Comparison of ENCODE assay signal across 28 mouse cellular contexts in genomic region chr3:68895426-68895825, GRCm38 (mm10). TPM values are rescaled to one million over a fixed set of nuclear protein-coding genes. Genes with fewer than 3 reads are reported as not detected.
DNase-seq lines count a peak whose midpoint lies in the region; TF ChIP-seq lines count a peak whose summit lies in the region.
"Had no signal": no experiment of that assay in that cellular context is flagged by ENCODE, and none has a peak within 500 bp of the region (broad histone marks: within the 10 kb centered on the region; RNA-seq: fewer than 3 reads in every experiment).

No protein-coding gene starts in this region.

- no peak for TF ChIP-seq POLR2A in myocyte (IDR thresholded peaks at IDR 0.05; ENCODE audit: insufficient read length, low read depth)

- no peak overlapping the region for H3ac ChIP-seq in myocyte (ENCODE audit: control insufficient read depth, insufficient read length)

- no peak overlapping the region for H3K4me2 ChIP-seq in myocyte (ENCODE audit: low read depth)
- H3K4me2 ChIP-seq: heart, embryonic 13.5 days; hindbrain, embryonic 12.5 days; liver, embryonic 13.5 days; lung, embryonic 15.5 days; midbrain, embryonic 13.5 days; stomach, embryonic 15.5 days had no signal

- no peaks in the 10 kb centered on the region for H3K79me2 ChIP-seq in myocyte (ENCODE audit: control insufficient read depth, insufficient read depth)

- no peak for TF ChIP-seq CTCF in layer of hippocampus, adult 2 months (conservative IDR thresholded peaks at IDR 0.05)

- no peaks in the 10 kb centered on the region for H3K27me3 ChIP-seq in myocyte (ENCODE audit: control insufficient read depth, insufficient read depth, insufficient read length)
- H3K27me3 ChIP-seq: heart, embryonic 13.5 days; hindbrain, embryonic 12.5 days; liver, embryonic 13.5 days; lung, embryonic 15.5 days; megakaryocyte, embryonic 14.5 days; midbrain, embryonic 13.5 days; stomach, embryonic 15.5 days had no signal

- peak; percentile 25 for DNase-seq in layer of hippocampus, adult 11-12 months (ENCODE audit: low spot score)
- DNase-seq in layer of hippocampus, postnatal 25 days (ENCODE audit: extremely low spot score in 1 of 2, low spot score in 1 of 2), result no peak
- peak; percentile 36 for DNase-seq in brain, adult 2 months (ENCODE audit: low read depth, low spot score)
- peak; percentile 38 to 46 for DNase-seq in layer of hippocampus, adult 2 months (ENCODE audit: low spot score in 2 of 2)
- DNase-seq in left cerebral cortex, adult 9 months (ENCODE audit: low spot score in 2 of 2), result no peak
- DNase-seq in T-cell, adult 2 months (ENCODE audit: low spot score), result no peak
- DNase-seq: cerebellum, adult 11 months; cerebellum, postnatal 10 days; forebrain, postnatal 0 days; gastrocnemius, postnatal 25 days; heart, adult 2 months; heart, postnatal 14 days; kidney, adult 9 months; kidney, postnatal 14 days; liver, embryonic 13.5 days; lung, postnatal 36 days; retina, postnatal 1 day; right cerebral cortex, postnatal 4 days; thymus, postnatal 25 days had no signal

- H3K27ac ChIP-seq in layer of hippocampus, adult 2 months, result peak overlapping the region; percentile 3; the same call in 1 of the 2 replicates
- H3K27ac ChIP-seq: embryonic facial prominence, embryonic 10.5 days; heart, adult 2 months; heart, embryonic 13.5 days; hindbrain, embryonic 12.5 days; liver, embryonic 13.5 days; lung, embryonic 15.5 days; midbrain, embryonic 13.5 days; stomach, embryonic 15.5 days had no signal

- H3K4me3 ChIP-seq in layer of hippocampus, adult 2 months, result no peak overlapping the region
- no peak overlapping the region for H3K4me3 ChIP-seq in myocyte
- H3K4me3 ChIP-seq: embryonic facial prominence, embryonic 10.5 days; heart, adult 2 months; heart, embryonic 13.5 days; hindbrain, embryonic 12.5 days; liver, embryonic 13.5 days; lung, embryonic 15.5 days; megakaryocyte, embryonic 14.5 days; midbrain, embryonic 13.5 days; stomach, embryonic 15.5 days had no signal

- H3K36me3 ChIP-seq in myocyte (ENCODE audit: control insufficient read depth, insufficient read depth), result peaks cover 5% of the 10 kb centered on the region
- H3K36me3 ChIP-seq: liver, embryonic 13.5 days; stomach, embryonic 15.5 days had no signal

TF ChIP-seq in myocyte, 11 proteins besides CTCF, POLR2A, EP300 and RAD21:
- TF ChIP-seq MYOD1 (IDR thresholded peaks at IDR 0.05; ENCODE audit: control insufficient read depth in 1 of 3, insufficient read length in 2 of 3, low read depth in 2 of 3) (peak in 1 of 3 experiments; percentile 81), MYOG (IDR thresholded peaks at IDR 0.05; ENCODE audit: control insufficient read depth in 1 of 3, insufficient read depth in 1 of 3, insufficient read length in 2 of 3, low read depth in 2 of 3) (peak in 2 of 3 experiments; percentile 31 to 75), POLR2AphosphoS2 (IDR thresholded peaks at IDR 0.05; ENCODE audit: insufficient read length, low read depth) (no peak)
TF ChIP-seq in myocyte: peak in this region for 2.

RNA-seq across cellular contexts. Expression of gene 1110032F04Rik, which starts 26.0 kb away (rescaled TPM):
- total RNA-seq in layer of hippocampus, postnatal 25 days (2021), result 10 to 100 TPM in 1 of 2 experiments, 1 to 10 TPM in 1; 9.4 to 10.6 TPM
- 1 to 10 TPM; 7.8 to 7.9 TPM for total RNA-seq in layer of hippocampus, adult 2 months (2021)
- polyA plus RNA-seq in myocyte (2012; fragmentation: generic; extraction: Trizol), result not detected
- total RNA-seq: monocyte, adult 5-6 weeks had no signal

Comparison
In these comparisons a context has a peak if more than half of its experiments do, and no peak if none do; other contexts are left out.
1. DNase-seq: peak in layer of hippocampus, adult 11-12 months (single experiment), brain, adult 2 months (single experiment) and layer of hippocampus, adult 2 months (2 of 2); none in layer of hippocampus, postnatal 25 days (0 of 2), left cerebral cortex, adult 9 months (0 of 2) and T-cell, adult 2 months (single experiment).